9 mouse cellular contexts compared by ENCODE assay signal in the genomic region with DNA sequence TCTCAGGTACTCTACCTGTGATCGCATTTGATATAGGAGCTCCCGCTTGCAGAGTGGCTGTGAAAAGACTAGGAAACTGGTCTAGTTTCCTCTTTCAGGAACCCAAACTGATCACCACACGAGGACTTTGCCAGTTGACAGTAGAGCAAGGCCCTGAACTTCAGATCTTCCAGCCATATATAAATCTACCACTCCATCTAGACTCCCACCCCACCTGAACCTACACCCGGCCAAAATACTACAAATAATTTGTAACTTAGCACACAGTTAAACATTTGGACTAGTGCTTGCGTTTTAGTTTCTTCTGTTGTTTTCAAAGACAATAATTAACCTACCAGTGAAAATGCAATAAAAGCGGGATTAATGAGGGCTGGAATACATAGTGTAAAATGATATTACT. TPM values are rescaled to one million over a fixed set of nuclear protein-coding genes. Genes with fewer than 3 reads are reported as not detected.
DNase-seq lines count a peak whose midpoint lies in the region; ATAC-seq and TF ChIP-seq lines count a peak whose summit lies in the region.
"Had no signal": no experiment of that assay in that cellular context is flagged by ENCODE, and none has a peak within 500 bp of the region (broad histone marks: within the 10 kb centered on the region; RNA-seq: fewer than 3 reads in every experiment).

No protein-coding gene starts in this region.

- H3K9ac ChIP-seq in heart, embryonic 13.5 days = no peak overlapping the region
- H3K9ac ChIP-seq in liver, postnatal 0 days (replicated peaks) = no peak overlapping the region

- 0 out of 2 replicates have a peak, but pooled peaks cover 8% of the 10 kb centered on the region for H3K27me3 ChIP-seq in heart, embryonic 13.5 days (replicated peaks)
- H3K27me3 ChIP-seq in hindbrain, embryonic 10.5 days (ENCODE audit: insufficient read depth, poor library complexity, severe bottlenecking) = peaks cover 17% of the 10 kb centered on the region; the same call in 1 of the 2 replicates
- no peaks in the 10 kb centered on the region for H3K27me3 ChIP-seq in liver, postnatal 0 days (ENCODE audit: insufficient read depth, low read length)

- WGBS in heart, embryonic 13.5 days = 80% methylated on average over 6 of the region's 6 CpGs
- 84% methylated on average over 6 of the region's 6 CpGs for WGBS in hindbrain, embryonic 10.5 days
- WGBS in liver, postnatal 0 days (ENCODE audit: insufficient replicate concordance) = 81% methylated on average over 6 of the region's 6 CpGs

- peak overlapping the region; percentile 89 for H3K4me3 ChIP-seq in heart, embryonic 13.5 days
- H3K4me3 ChIP-seq in cortical plate, adult 2 months (ENCODE audit: insufficient read depth, low read length) = peak overlapping the region; percentile 71; the same call in 1 of the 2 replicates
- peak overlapping the region; percentile 91 for H3K4me3 ChIP-seq in hindbrain, embryonic 10.5 days
- H3K4me3 ChIP-seq in liver, postnatal 0 days (ENCODE audit: low read depth, low read length) = 0 out of 2 replicates have a peak overlapping the region, but pooled peaks have one; percentile 96

- no peak for TF ChIP-seq CTCF in cortical plate, adult 2 months (IDR thresholded peaks at IDR 0.05; ENCODE audit: extremely low read depth, insufficient read depth, low read length)
- no peak for TF ChIP-seq CTCF in liver, postnatal 0 days (IDR thresholded peaks at IDR 0.05; ENCODE audit: low read depth)

- H3K27ac ChIP-seq in heart, embryonic 13.5 days (replicated peaks) = no peak overlapping the region; the same call in 1 of the 2 replicates
- no peak overlapping the region for H3K27ac ChIP-seq in cortical plate, adult 2 months (ENCODE audit: insufficient read depth, low read length)
- H3K27ac ChIP-seq in hindbrain, embryonic 10.5 days = peak overlapping the region; percentile 88
- no peak overlapping the region for H3K27ac ChIP-seq in liver, postnatal 0 days (ENCODE audit: low read depth)

- no peak for DNase-seq in heart, postnatal 10 days
- DNase-seq in hindbrain, embryonic 10.5 days (ENCODE audit: low spot score) = no peak
- DNase-seq in liver, postnatal 0 days = no peak
- no peak for DNase-seq in T-cell, adult 2 months (ENCODE audit: low spot score)
- DNase-seq in left cerebral cortex, postnatal 14 days (ENCODE audit: low spot score in 2 of 2) = no peak
- no peak for DNase-seq in gastrocnemius, adult 8-10 months (ENCODE audit: low spot score in 2 of 2)

- H3K36me3 ChIP-seq in heart, embryonic 13.5 days = peaks cover 2% of the 10 kb centered on the region
- peaks cover 6% of the 10 kb centered on the region; the same call in 1 of the 2 replicates for H3K36me3 ChIP-seq in hindbrain, embryonic 10.5 days
- 0 out of 2 replicates have a peak, but pooled peaks cover 3% of the 10 kb centered on the region for H3K36me3 ChIP-seq in liver, postnatal 0 days (replicated peaks; ENCODE audit: insufficient read depth, low read length)

- H3K4me1 ChIP-seq in heart, embryonic 13.5 days = peaks cover 10% of the 10 kb centered on the region
- H3K4me1 ChIP-seq in cortical plate, adult 2 months (ENCODE audit: control insufficient read depth, insufficient read depth, low read length) = no peaks in the 10 kb centered on the region; the same call in 1 of the 2 replicates
- peaks cover 12% of the 10 kb centered on the region for H3K4me1 ChIP-seq in hindbrain, embryonic 10.5 days (replicated peaks)
- peaks cover 6% of the 10 kb centered on the region for H3K4me1 ChIP-seq in liver, postnatal 0 days (ENCODE audit: insufficient read depth)

- ATAC-seq in heart, embryonic 13.5 days (ENCODE audit: extremely low read depth, insufficient number of reproducible peaks, low FRiP score, low TSS enrichment) = no peak
- ATAC-seq in liver, postnatal 0 days = no peak

- TF ChIP-seq POLR2A in cortical plate, adult 2 months (IDR thresholded peaks at IDR 0.05; ENCODE audit: extremely low read depth, insufficient read depth, low read length) = no peak

- no peak for TF ChIP-seq EP300 in liver, postnatal 0 days (IDR thresholded peaks at IDR 0.05; ENCODE audit: low read depth)

- H3K9me3 ChIP-seq in heart, embryonic 13.5 days = no peaks in the 10 kb centered on the region
- H3K9me3 ChIP-seq in hindbrain, embryonic 10.5 days = no peaks in the 10 kb centered on the region
- H3K9me3 ChIP-seq in liver, postnatal 0 days (ENCODE audit: low read length) = no peaks in the 10 kb centered on the region

- peak overlapping the region; percentile 81 for H3K4me2 ChIP-seq in heart, embryonic 13.5 days
- peak overlapping the region; percentile 96 for H3K4me2 ChIP-seq in liver, postnatal 0 days (ENCODE audit: low read depth, low read length)

- intact Hi-C loops in heart, postnatal 10 days (cut with DNase I) = loop anchor here (5.0 kb wide), 1 partner anchor 44 kb away; the partner anchor contains the start of gene Ndrg4
- intact Hi-C loops in left cerebral cortex, postnatal 14 days (cut with DNase I) = loop anchor here (5.0 kb wide), 1 partner anchor 44 kb away; the partner anchor contains the start of gene Ndrg4

RNA-seq across cellular contexts. Expression of gene Gins3, which starts 0.4 kb away (rescaled TPM):
- 15.7 and 16.4 TPM in 2 replicates for polyA plus RNA-seq in heart, embryonic 13.5 days (2015; fragmentation: Nextera tagmentation; extraction: Ambion mirVana)
- total RNA-seq in heart, postnatal 10 days (2021) = 1 to 10 TPM; 1.9 to 2.8 TPM
- 1.6 and 1.8 TPM in 2 replicates for polyA plus RNA-seq in cortical plate, adult 2 months (2012; rRNA removed)
- polyA plus RNA-seq in hindbrain, embryonic 10.5 days (2016; fragmentation: Nextera tagmentation; extraction: Ambion mirVana) = 28.0 and 28.9 TPM in 2 replicates
- polyA plus RNA-seq in liver, postnatal 0 days (2015; fragmentation: Nextera tagmentation; extraction: Ambion mirVana) = 3.9 and 5.1 TPM in 2 replicates
- total RNA-seq in left cerebral cortex, postnatal 14 days (2021) = 1 to 10 TPM; 1.2 to 1.4 TPM
- under 1 TPM; 0.25 to 0.67 (median 0.47) TPM for total RNA-seq in gastrocnemius, adult 8-10 months (2022)

RNA-seq across cellular contexts. Expression of gene Ndrg4, which starts 43.9 kb away (rescaled TPM):
- 256 and 289 TPM in 2 replicates for polyA plus RNA-seq in heart, embryonic 13.5 days (2015; fragmentation: Nextera tagmentation; extraction: Ambion mirVana)
- 100 to 1,000 TPM; 319 to 334 TPM for total RNA-seq in heart, postnatal 10 days (2021)
- polyA plus RNA-seq in cortical plate, adult 2 months (2012; rRNA removed) = 1,920 and 1,995 TPM in 2 replicates
- polyA plus RNA-seq in hindbrain, embryonic 10.5 days (2016; fragmentation: Nextera tagmentation; extraction: Ambion mirVana) = 27.5 and 51.8 TPM in 2 replicates
- 0.48 and 0.92 TPM in 2 replicates for polyA plus RNA-seq in liver, postnatal 0 days (2015; fragmentation: Nextera tagmentation; extraction: Ambion mirVana)
- total RNA-seq in left cerebral cortex, postnatal 14 days (2021) = 1,000 to 10,000 TPM; 1,641 to 1,725 TPM
- total RNA-seq in gastrocnemius, adult 8-10 months (2022) = 1 to 10 TPM; 3.6 to 4.0 (median 3.9) TPM

RNA-seq across cellular contexts. Expression of gene Prss54, which starts 56.7 kb away (rescaled TPM):
- polyA plus RNA-seq in heart, embryonic 13.5 days (2015; fragmentation: Nextera tagmentation; extraction: Ambion mirVana) = not detected in 2 replicates
- not detected for total RNA-seq in heart, postnatal 10 days (2021)
- 0.19 TPM in 2 replicates for polyA plus RNA-seq in cortical plate, adult 2 months (2012; rRNA removed)
- not detected in 2 replicates for polyA plus RNA-seq in hindbrain, embryonic 10.5 days (2016; fragmentation: Nextera tagmentation; extraction: Ambion mirVana)
- polyA plus RNA-seq in liver, postnatal 0 days (2015; fragmentation: Nextera tagmentation; extraction: Ambion mirVana) = not detected in 2 replicates
- total RNA-seq in left cerebral cortex, postnatal 14 days (2021) = under 1 TPM; 0.31 to 0.38 TPM
- not detected for total RNA-seq in gastrocnemius, adult 8-10 months (2022)
- polyA plus RNA-seq: large intestine, adult 2 months had no signal

Comparison
In these comparisons a context has a peak if more than half of its experiments do, and no peak if none do; other contexts are left out.
1. RNA of gene Ndrg4, which starts 43.9 kb away (polyA plus RNA-seq): 1,920 to 1,995 TPM in cortical plate, adult 2 months, 256 to 289 TPM in heart, embryonic 13.5 days and 27.5 to 51.8 TPM in hindbrain, embryonic 10.5 days; 0.48 to 0.92 TPM in liver, postnatal 0 days; every median in the first group is over 10 times any median in the second.
2. Peak in every context shown above with its lines, with median percentiles within 50 percentile points of each other: H3K4me3 ChIP-seq.